Mouse (Mus musculus): ENCODE results near the gene Olfr958. TPM values are rescaled to one million over a fixed set of nuclear protein-coding genes. Genes with fewer than 3 reads are reported as not detected.

Olfr958 gene
- polyA plus RNA-seq (2015; fragmentation: Nextera tagmentation; extraction: Ambion mirVana) = not detected in 2 replicates

GRCm38 (mm10) chr9:39553946-39554345 lies at the start of gene Olfr958:
Gene Olfr958, minus strand, starts transcription at chr9:39554054.

GRCm38 (mm10) chr9:39575469-39575868 lies 21.6 kb upstream of the Olfr958 start, which contains the start of gene Olfr959:
Gene Olfr959, minus strand, starts transcription at chr9:39575569.

GRCm38 (mm10) chr9:39515531-39515930 lies 38.3 kb downstream of the Olfr958 start, which contains the start of gene Olfr957:
Gene Olfr957, minus strand, starts transcription at chr9:39515809.

Other genes with a start within 250 kb of the Olfr958 start
- gene Olfr948, start 228.0 kb downstream of the Olfr958 start, polyA plus RNA-seq (2015; fragmentation: Nextera tagmentation; extraction: Ambion mirVana) = not detected in 2 replicates
- not detected in 2 replicates for gene Olfr951, start 166.6 kb downstream of the Olfr958 start, polyA plus RNA-seq (2015; fragmentation: Nextera tagmentation; extraction: Ambion mirVana)
- not detected in 2 replicates for gene Olfr952, start 126.9 kb downstream of the Olfr958 start, polyA plus RNA-seq (2015; fragmentation: Nextera tagmentation; extraction: Ambion mirVana)
- gene Olfr954, start 97.4 kb downstream of the Olfr958 start, polyA plus RNA-seq (2015; fragmentation: Nextera tagmentation; extraction: Ambion mirVana) = not detected in 2 replicates
- gene Olfr955, start 82.1 kb downstream of the Olfr958 start, polyA plus RNA-seq (2015; fragmentation: Nextera tagmentation; extraction: Ambion mirVana) = not detected in 2 replicates
- not detected in 2 replicates for gene Olfr44, start 60.1 kb downstream of the Olfr958 start, polyA plus RNA-seq (2015; fragmentation: Nextera tagmentation; extraction: Ambion mirVana)
- not detected in 2 replicates for gene Olfr957, start 38.2 kb downstream of the Olfr958 start, polyA plus RNA-seq (2015; fragmentation: Nextera tagmentation; extraction: Ambion mirVana)
- gene Olfr959, start 21.5 kb upstream of the Olfr958 start, polyA plus RNA-seq (2015; fragmentation: Nextera tagmentation; extraction: Ambion mirVana) = not detected in 2 replicates
- 294 and 327 TPM in 2 replicates for gene AW551984, start 50.3 kb upstream of the Olfr958 start, polyA plus RNA-seq (2015; fragmentation: Nextera tagmentation; extraction: Ambion mirVana)
- gene Olfr148, start 56.6 kb upstream of the Olfr958 start, polyA plus RNA-seq (2015; fragmentation: Nextera tagmentation; extraction: Ambion mirVana) = not detected in 2 replicates
- gene Olfr960, start 67.3 kb upstream of the Olfr958 start, polyA plus RNA-seq (2015; fragmentation: Nextera tagmentation; extraction: Ambion mirVana) = not detected in 2 replicates
- not detected in 2 replicates for gene Olfr961, start 91.0 kb upstream of the Olfr958 start, polyA plus RNA-seq (2015; fragmentation: Nextera tagmentation; extraction: Ambion mirVana)
- gene Olfr963, start 113.2 kb upstream of the Olfr958 start, polyA plus RNA-seq (2015; fragmentation: Nextera tagmentation; extraction: Ambion mirVana) = not detected in 2 replicates
- not detected in 2 replicates for gene Olfr149, start 153.1 kb upstream of the Olfr958 start, polyA plus RNA-seq (2015; fragmentation: Nextera tagmentation; extraction: Ambion mirVana)
- gene Olfr965, start 157.3 kb upstream of the Olfr958 start, polyA plus RNA-seq (2015; fragmentation: Nextera tagmentation; extraction: Ambion mirVana) = not detected in 2 replicates
- gene Olfr150, start 176.9 kb upstream of the Olfr958 start, polyA plus RNA-seq (2015; fragmentation: Nextera tagmentation; extraction: Ambion mirVana) = not detected in 2 replicates
- not detected in 2 replicates for gene Olfr967, start 192.2 kb upstream of the Olfr958 start, polyA plus RNA-seq (2015; fragmentation: Nextera tagmentation; extraction: Ambion mirVana)
- gene Olfr968, start 229.2 kb upstream of the Olfr958 start, polyA plus RNA-seq (2015; fragmentation: Nextera tagmentation; extraction: Ambion mirVana) = not detected in 2 replicates
- gene Olfr969, start 236.9 kb upstream of the Olfr958 start, polyA plus RNA-seq (2015; fragmentation: Nextera tagmentation; extraction: Ambion mirVana) = not detected in 2 replicates

Data from skeletal muscle tissue, postnatal 0 days (tissue).